In genomic region chr4:98817184-98817911, GRCm38 (mm10) we compare ENCODE assay signal across 8 mouse cellular contexts. TPM values are rescaled to one million over a fixed set of nuclear protein-coding genes. Genes with fewer than 3 reads are reported as not detected.
DNase-seq lines count a peak whose midpoint lies in the region; ATAC-seq and TF ChIP-seq lines count a peak whose summit lies in the region.

Gene Kank4 (minus strand): TSS chr4:98817537.

- peak; percentile 81 for ATAC-seq in forebrain, embryonic 15.5 days (replicated peaks)
- peak; percentile 82 for ATAC-seq in limb, embryonic 12.5 days (ENCODE audit: insufficient number of reproducible peaks, insufficient read depth, low FRiP score, low TSS enrichment, low read depth)
- peak; percentile 77 for ATAC-seq in midbrain, embryonic 13.5 days

- H3K9me3 ChIP-seq in forebrain, embryonic 15.5 days = no peaks in the 10 kb centered on the region
- no peaks in the 10 kb centered on the region for H3K9me3 ChIP-seq in hindbrain, embryonic 10.5 days
- no peaks in the 10 kb centered on the region for H3K9me3 ChIP-seq in limb, embryonic 12.5 days
- H3K9me3 ChIP-seq in midbrain, embryonic 13.5 days = no peaks in the 10 kb centered on the region

- H3K36me3 ChIP-seq in C2C12 (ENCODE audit: control insufficient read depth, insufficient read depth) = no peaks in the 10 kb centered on the region
- no peaks in the 10 kb centered on the region for H3K36me3 ChIP-seq in forebrain, embryonic 15.5 days
- H3K36me3 ChIP-seq in hindbrain, embryonic 10.5 days = no peaks in the 10 kb centered on the region
- H3K36me3 ChIP-seq in limb, embryonic 12.5 days = no peaks in the 10 kb centered on the region; the same call in 1 of the 2 replicates
- H3K36me3 ChIP-seq in midbrain, embryonic 13.5 days = no peaks in the 10 kb centered on the region

- peak; percentile 70 for DNase-seq in adrenal gland, adult 2 months
- peak; percentile 60 for DNase-seq in hindbrain, embryonic 10.5 days (ENCODE audit: low spot score)
- DNase-seq in thymus, postnatal 14 days = peak; percentile 35
- DNase-seq in spleen, postnatal 36 days (ENCODE audit: low spot score in 2 of 2) = no peak

- peaks cover 11% of the 10 kb centered on the region; the same call in 1 of the 2 replicates for H3K4me1 ChIP-seq in forebrain, embryonic 15.5 days
- H3K4me1 ChIP-seq in hindbrain, embryonic 10.5 days (replicated peaks) = peaks cover 29% of the 10 kb centered on the region
- H3K4me1 ChIP-seq in limb, embryonic 12.5 days (replicated peaks) = peaks cover 50% of the 10 kb centered on the region
- H3K4me1 ChIP-seq in midbrain, embryonic 13.5 days (replicated peaks) = peaks cover 15% of the 10 kb centered on the region

- H3K79me2 ChIP-seq in C2C12 (ENCODE audit: control insufficient read depth, insufficient read depth) = no peaks in the 10 kb centered on the region

- H3K79me3 ChIP-seq in C2C12 (ENCODE audit: low read depth) = no peaks in the 10 kb centered on the region

- H3K4me2 ChIP-seq in forebrain, embryonic 15.5 days (replicated peaks) = peak within 1 kb of the TSS; percentile 99
- H3K4me2 ChIP-seq in limb, embryonic 12.5 days = peak within 1 kb of the TSS; percentile 88
- peak within 1 kb of the TSS; percentile 99 for H3K4me2 ChIP-seq in midbrain, embryonic 13.5 days (replicated peaks)

- WGBS in forebrain, embryonic 15.5 days = under 1% methylated on average over 63 of the region's 72 CpGs
- under 1% methylated on average over 72 of the region's 72 CpGs for WGBS in hindbrain, embryonic 10.5 days
- under 1% methylated on average over 52 of the region's 72 CpGs for WGBS in limb, embryonic 12.5 days
- under 1% methylated on average over 72 of the region's 72 CpGs for WGBS in midbrain, embryonic 13.5 days

- no peak within 1 kb of the TSS for H3K27ac ChIP-seq in forebrain, embryonic 15.5 days (replicated peaks)
- H3K27ac ChIP-seq in hindbrain, embryonic 10.5 days = peak within 1 kb of the TSS; percentile 85
- H3K27ac ChIP-seq in limb, embryonic 12.5 days = peak within 1 kb of the TSS; percentile 76
- no peak within 1 kb of the TSS for H3K27ac ChIP-seq in midbrain, embryonic 13.5 days

- peak within 1 kb of the TSS; percentile 61 for H3K9ac ChIP-seq in forebrain, embryonic 15.5 days (replicated peaks)
- peak within 1 kb of the TSS; percentile 91 for H3K9ac ChIP-seq in limb, embryonic 12.5 days (replicated peaks)
- peak within 1 kb of the TSS; percentile 81 for H3K9ac ChIP-seq in midbrain, embryonic 13.5 days (replicated peaks)

- H3ac ChIP-seq in C2C12 (ENCODE audit: control insufficient read depth, insufficient read length, low read depth) = peak within 1 kb of the TSS; percentile 12

- no peak within 1 kb of the TSS for H3K4me3 ChIP-seq in C2C12 (ENCODE audit: insufficient read depth, poor library complexity, severe bottlenecking)
- H3K4me3 ChIP-seq in forebrain, embryonic 15.5 days = peak within 1 kb of the TSS; percentile 69
- H3K4me3 ChIP-seq in hindbrain, embryonic 10.5 days = peak within 1 kb of the TSS; percentile 81
- H3K4me3 ChIP-seq in limb, embryonic 12.5 days (replicated peaks) = peak within 1 kb of the TSS; percentile 85
- H3K4me3 ChIP-seq in midbrain, embryonic 13.5 days (replicated peaks) = peak within 1 kb of the TSS; percentile 74

- H3K27me3 ChIP-seq in C2C12 (ENCODE audit: control insufficient read depth, insufficient read depth, insufficient read length) = peaks cover 20% of the 10 kb centered on the region
- peaks cover 42% of the 10 kb centered on the region for H3K27me3 ChIP-seq in forebrain, embryonic 15.5 days
- H3K27me3 ChIP-seq in hindbrain, embryonic 10.5 days (ENCODE audit: insufficient read depth, poor library complexity, severe bottlenecking) = peaks cover 76% of the 10 kb centered on the region
- H3K27me3 ChIP-seq in limb, embryonic 12.5 days = no peaks in the 10 kb centered on the region; the same call in 1 of the 2 replicates
- peaks cover 60% of the 10 kb centered on the region for H3K27me3 ChIP-seq in midbrain, embryonic 13.5 days

- no peak for TF ChIP-seq CTCF in C2C12 (IDR thresholded peaks at IDR 0.05; ENCODE audit: control insufficient read depth, insufficient read depth, insufficient read length)

TF ChIP-seq in C2C12, 6 proteins besides CTCF, POLR2A, EP300 and RAD21:
- TF ChIP-seq MYOD1 (IDR thresholded peaks at IDR 0.05; ENCODE audit: control insufficient read depth, insufficient read length, low read depth) = no peak
- TF ChIP-seq FOSL1 (IDR thresholded peaks at IDR 0.05; ENCODE audit: insufficient read depth, low read length, poor library complexity, severe bottlenecking) = no peak
- TF ChIP-seq MAX (IDR thresholded peaks at IDR 0.05) = no peak
- TF ChIP-seq MYOG (IDR thresholded peaks at IDR 0.05; ENCODE audit: control insufficient read depth, extremely low read depth, insufficient read length) = no peak

RNA-seq across cellular contexts. Expression of gene Kank4, which starts in this region (rescaled TPM):
- polyA plus RNA-seq in C2C12 (2012; fragmentation: generic; extraction: Trizol) = not detected
- 1 to 10 TPM; 2.8 to 3.9 TPM for total RNA-seq in adrenal gland, adult 2 months (2021)
- 1.5 and 2.2 TPM in 2 replicates for polyA plus RNA-seq in adrenal gland, adult 2 months (2012; rRNA removed)
- 0.25 and 0.29 TPM in 2 replicates for polyA plus RNA-seq in forebrain, embryonic 15.5 days (2015; fragmentation: Nextera tagmentation; extraction: Ambion mirVana)
- 0.90 and 1.1 TPM in 2 replicates for polyA plus RNA-seq in hindbrain, embryonic 10.5 days (2016; fragmentation: Nextera tagmentation; extraction: Ambion mirVana)
- polyA plus RNA-seq in limb, embryonic 12.5 days (2016; fragmentation: Nextera tagmentation; extraction: Ambion mirVana) = 2.0 and 2.3 TPM in 2 replicates
- 0.19 TPM in 2 replicates for polyA plus RNA-seq in midbrain, embryonic 13.5 days (2015; fragmentation: Nextera tagmentation; extraction: Ambion mirVana)

Comparison
In these comparisons a context has a peak if more than half of its experiments do, and no peak if none do; other contexts are left out.
1. Peak in ATAC-seq, H3K4me3 ChIP-seq, H3K9ac ChIP-seq and H3K4me2 ChIP-seq in forebrain, embryonic 15.5 days; RNA of the gene not detected or under 1 TPM.
2. Peak in ATAC-seq, H3K4me3 ChIP-seq, H3K9ac ChIP-seq and H3K4me2 ChIP-seq in midbrain, embryonic 13.5 days; RNA of the gene not detected or under 1 TPM.
3. DNase-seq: peak in adrenal gland, adult 2 months (single experiment), hindbrain, embryonic 10.5 days (single experiment) and thymus, postnatal 14 days (single experiment); none in spleen, postnatal 36 days (0 of 2).
4. H3K27ac ChIP-seq: peak in hindbrain, embryonic 10.5 days (single experiment) and limb, embryonic 12.5 days (single experiment); none in forebrain, embryonic 15.5 days (single experiment) and midbrain, embryonic 13.5 days (single experiment).
5. Peak in every context shown above with its lines, with median percentiles within 50 percentile points of each other: ATAC-seq, H3K4me2 ChIP-seq and H3K9ac ChIP-seq.